Mouse (Mus musculus) stomach, postnatal 0 days (tissue): ENCODE data around the gene Igfn1.

Experiments
- CTCF ChIP-seq: IDR thresholded peaks from 2 replicates; pipeline ENCODE4 v1.5.1; 2016; ENCODE audit warnings: antibody characterized with exemption, low read depth, mild to moderate bottlenecking, moderate library complexity
- EP300 ChIP-seq: optimal IDR thresholded peaks from 2 replicates; pipeline ENCODE3; 2016; ENCODE audit warnings: antibody characterized with exemption

- TF ChIP-seq CTCF = no peak
- TF ChIP-seq EP300 = no peak
Measured at GRCm38 (mm10) chr1:136007211-136008158, 1.3 kb upstream of the Igfn1 start, which contains the start of gene Tmem9.
